Mouse (Mus musculus): ENCODE measurements at regions not wholly inside any gene's neighbourhood (a gene's known extent, or its start where the extent isn't known, plus 50 kb on each side); places are given as distances from the start of the nearest gene placed in this dataset.
"Not testable (repeated sequence)": the region's sequence is repeated elsewhere in the genome, so short reads cannot be mapped to it uniquely, and the experiment has no call there.

- DNase-seq (ENCODE audit: low spot score), result no peak
Measured at GRCm38 (mm10) chr6:103809986-103810341, 299.6 kb downstream of the Chl1 start.

- no peak for DNase-seq (ENCODE audit: low spot score)
Measured at GRCm38 (mm10) chr6:103810342-103811001, 300.1 kb downstream of the Chl1 start.

DNA sequence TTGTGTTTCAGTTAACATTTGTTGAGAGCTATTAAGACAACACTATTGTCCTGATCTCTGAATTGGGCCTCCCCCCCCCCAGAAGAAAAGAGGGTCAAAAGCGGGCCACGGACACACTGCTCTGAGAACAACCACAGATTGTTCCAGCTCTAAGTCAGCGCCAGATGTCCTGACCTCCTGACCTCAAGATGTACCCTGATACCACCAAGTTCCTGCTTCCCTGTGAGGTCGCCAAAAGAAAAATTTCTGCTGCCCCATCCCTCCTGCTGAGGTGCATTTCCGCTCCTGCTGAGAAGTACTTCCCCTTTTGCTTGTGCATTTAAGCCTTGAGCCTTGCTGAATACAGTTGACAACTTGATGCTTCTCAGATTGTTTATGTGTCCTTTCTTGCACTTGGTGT is 306.0 kb downstream of the Chl1 start:
- DNase-seq (ENCODE audit: low spot score), result not testable (repeated sequence)

- DNase-seq (ENCODE audit: low spot score), result no peak
Measured at GRCm38 (mm10) chr6:103826042-103826441, 315.7 kb downstream of the Chl1 start.

DNA sequence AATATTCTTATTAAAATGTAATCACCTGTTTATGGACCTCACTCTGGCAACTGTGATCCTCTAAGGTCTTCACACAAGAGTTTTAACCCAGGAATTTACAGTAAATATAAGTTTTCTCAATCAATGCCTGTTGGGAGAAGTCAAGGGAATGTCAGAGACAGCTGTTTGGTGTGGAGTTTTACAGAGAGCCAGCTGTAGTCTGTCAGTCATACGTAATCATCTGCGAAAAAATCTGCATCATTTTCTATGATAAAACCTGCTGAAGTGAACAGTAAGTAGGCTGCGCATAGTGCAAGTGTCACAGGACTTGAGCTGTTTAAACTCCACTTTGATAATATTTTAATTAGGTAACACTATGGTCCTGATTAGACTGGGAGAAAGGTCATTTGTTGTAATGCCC is 317.2 kb downstream of the Chl1 start:
- no peak for DNase-seq (ENCODE audit: low spot score)

GRCm38 (mm10) chr6:103828866-103829265 is 318.5 kb downstream of the Chl1 start:
- DNase-seq (ENCODE audit: low spot score), result no peak

GRCm38 (mm10) chr6:103832301-103832700 is 321.9 kb downstream of the Chl1 start:
- DNase-seq (ENCODE audit: low spot score), result no peak

GRCm38 (mm10) chr6:103832808-103833207 is 322.4 kb downstream of the Chl1 start:
- DNase-seq (ENCODE audit: low spot score), result no peak

- peak; percentile 23 for DNase-seq (ENCODE audit: low spot score)
Measured at GRCm38 (mm10) chr6:103833501-103834132, 323.2 kb downstream of the Chl1 start.

DNA sequence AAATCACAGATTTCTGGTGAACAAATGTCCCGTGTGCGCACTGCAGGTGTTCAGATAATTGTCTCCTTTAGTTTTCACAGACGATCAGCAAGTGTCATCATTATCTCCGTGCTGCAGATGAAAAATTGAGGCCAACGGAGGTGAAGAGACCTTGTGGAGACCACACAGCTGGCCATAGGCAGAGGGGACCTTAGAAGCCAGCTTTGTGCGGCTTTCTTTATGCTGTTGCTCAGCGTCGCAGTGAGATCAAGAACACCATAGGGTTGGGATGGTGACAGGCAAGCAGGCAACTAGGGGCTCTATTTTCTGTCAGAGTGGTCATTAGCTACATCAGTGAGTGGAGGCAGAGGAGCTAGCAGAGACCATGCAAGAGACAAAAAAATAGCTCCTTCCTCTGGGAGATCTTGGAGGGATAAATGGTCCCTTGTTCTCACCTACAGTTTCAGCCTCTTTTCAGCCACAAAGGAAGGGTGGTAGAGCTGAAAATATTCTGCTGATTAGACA is 324.4 kb downstream of the Chl1 start:
- DNase-seq (ENCODE audit: low spot score), result no peak

GRCm38 (mm10) chr6:103859787-103860186 is 349.4 kb downstream of the Chl1 start:
- no peak for DNase-seq (ENCODE audit: low spot score)

- no peak for DNase-seq (ENCODE audit: low spot score)
Measured at GRCm38 (mm10) chr6:103893455-103893854, 383.1 kb downstream of the Chl1 start.

GRCm38 (mm10) chr6:103924504-103924903 is 414.1 kb downstream of the Chl1 start:
- DNase-seq (ENCODE audit: low spot score), result no peak

DNA sequence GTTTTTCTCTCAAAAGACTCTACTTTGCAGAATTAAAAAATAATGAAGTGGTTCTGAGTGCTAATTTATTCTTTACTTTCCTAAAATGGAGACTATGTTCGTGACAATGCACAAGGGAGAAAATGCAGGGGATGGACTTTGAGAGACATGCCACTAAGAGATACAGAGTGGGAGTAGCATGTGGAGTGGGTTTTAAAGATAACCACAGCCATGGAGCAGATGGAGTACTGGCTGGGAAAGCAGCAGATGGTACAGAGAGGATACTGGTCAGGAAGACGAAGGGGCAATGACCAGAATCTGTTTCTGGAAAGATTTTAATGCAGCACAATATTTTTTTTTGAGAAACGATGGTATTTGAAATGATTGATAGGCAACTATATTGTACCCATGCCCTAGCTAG is 416.7 kb downstream of the Chl1 start:
- DNase-seq (ENCODE audit: low spot score), result no peak

GRCm38 (mm10) chr6:103940345-103940744 is 430.0 kb downstream of the Chl1 start:
- DNase-seq (ENCODE audit: low spot score), result no peak

GRCm38 (mm10) chr6:103944361-103944760 is 434.0 kb downstream of the Chl1 start:
- DNase-seq (ENCODE audit: low spot score), result no peak

GRCm38 (mm10) chr6:103947474-103947873 is 437.1 kb downstream of the Chl1 start:
- DNase-seq (ENCODE audit: low spot score), result no peak

- DNase-seq (ENCODE audit: low spot score), result no peak
Measured at GRCm38 (mm10) chr6:103953134-103953771, 442.9 kb downstream of the Chl1 start.

DNA sequence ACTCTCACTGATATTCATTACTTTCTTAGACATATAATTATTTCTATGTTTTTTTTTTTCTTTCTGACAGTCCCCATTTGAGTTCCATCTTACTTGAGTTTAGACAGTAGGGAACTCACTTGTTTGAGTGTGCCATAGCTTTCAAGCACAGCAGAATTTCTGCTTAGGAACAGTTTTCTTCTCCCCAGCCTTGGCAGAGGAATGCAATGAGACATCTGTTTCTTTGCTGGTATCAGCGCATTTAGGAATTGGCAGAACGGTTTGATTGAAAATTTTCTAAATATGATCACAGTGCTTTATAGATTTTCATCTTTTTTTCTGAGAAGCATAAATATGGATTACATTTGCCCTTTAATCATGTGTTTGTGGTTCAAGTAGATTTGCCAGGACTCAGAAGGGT is 448.6 kb downstream of the Chl1 start:
- no peak for DNase-seq (ENCODE audit: low spot score)

DNA sequence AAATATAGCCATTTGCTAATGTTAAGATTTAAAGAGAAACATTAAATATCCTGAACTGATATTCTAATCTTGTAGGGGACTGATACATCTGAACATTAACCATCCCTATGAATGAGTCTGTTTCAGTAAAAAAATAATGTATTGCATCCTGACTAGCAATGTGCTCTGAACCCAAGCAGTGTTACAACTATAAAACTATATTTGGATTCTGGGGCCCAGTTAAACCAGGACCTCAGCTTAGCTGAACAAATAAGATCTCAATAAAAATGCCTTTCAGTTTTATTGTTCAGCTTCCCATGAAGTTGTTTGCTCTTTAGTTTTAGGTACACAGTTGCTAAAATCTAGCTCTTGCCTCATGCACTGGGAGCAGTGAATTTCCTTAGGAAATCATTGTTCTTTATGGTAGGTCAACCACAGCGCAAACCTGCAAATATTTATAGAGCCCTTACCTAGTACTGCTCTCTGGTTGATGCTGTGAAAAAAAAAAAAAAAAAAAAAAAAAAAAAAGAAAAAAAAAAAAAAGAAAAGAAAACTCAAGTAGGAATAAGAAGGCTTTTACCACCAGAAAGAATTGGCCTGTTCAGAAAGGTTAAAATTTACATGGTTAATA is 457.5 kb downstream of the Chl1 start:
- DNase-seq (ENCODE audit: low spot score), result no peak

DNA sequence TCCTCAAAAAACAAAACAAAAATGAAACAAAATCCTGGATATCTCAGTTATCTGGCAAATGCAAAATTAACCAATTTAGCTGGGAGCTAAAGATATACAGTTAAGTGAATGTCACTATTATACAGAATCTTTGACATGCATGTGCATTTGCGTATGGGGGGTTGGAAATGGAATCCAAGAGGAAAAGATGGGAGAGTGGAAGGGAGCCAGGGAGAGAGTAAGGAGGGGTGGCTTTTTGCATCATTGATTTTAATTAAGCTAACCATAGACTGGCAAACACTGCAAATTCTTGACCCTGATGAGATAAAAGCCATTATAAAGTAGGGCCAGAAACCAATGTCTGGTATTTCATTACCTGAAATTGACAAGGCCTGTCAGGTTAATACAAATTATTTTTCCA is 488.8 kb downstream of the Chl1 start:
- DNase-seq (ENCODE audit: low spot score), result no peak

DNA sequence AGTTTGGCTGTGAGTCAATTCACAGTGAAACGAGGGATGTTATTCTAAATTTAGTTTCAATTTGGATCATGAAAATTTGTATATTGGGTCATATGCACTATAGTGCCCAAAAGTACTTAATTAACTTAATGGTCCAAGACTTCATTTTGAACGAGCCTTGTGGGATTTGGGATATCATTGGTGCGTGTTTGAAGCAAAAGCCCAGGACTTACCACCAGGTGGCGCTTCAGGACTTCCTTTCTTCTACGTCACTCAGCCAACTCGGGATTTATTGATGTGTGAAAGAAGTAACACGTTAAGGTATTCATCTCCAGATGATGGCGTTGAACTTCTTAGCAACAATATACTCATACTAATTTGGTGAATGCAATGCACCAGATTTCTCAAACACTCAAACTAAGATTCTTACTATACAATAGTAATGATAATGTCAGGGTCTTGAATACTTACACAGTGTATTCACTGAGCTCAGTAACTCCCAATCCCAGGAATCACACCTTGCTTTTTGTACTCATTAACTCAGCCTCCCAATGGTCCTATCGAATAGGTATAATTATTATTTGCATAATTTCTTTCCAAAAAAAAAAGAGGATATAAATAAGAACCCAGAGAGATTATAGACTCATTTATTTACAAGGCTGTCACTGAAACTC is 464.0 kb upstream of the Cntn6 start:
- peak; percentile 65 for DNase-seq (ENCODE audit: low spot score)

Data from MN1 (cell line).